Mouse (Mus musculus) heart, adult 2 months (tissue): Measurements from ENCODE around the gene Poglut1.

Experiments
- CTCF ChIP-seq: fragments of 200-600 bp; IDR thresholded peaks from 2 replicates; pipeline ENCODE4 v1.8.1; 2022; ENCODE audit warnings: antibody characterized with exemption, mild to moderate bottlenecking, moderate library complexity
- EP300 ChIP-seq: fragments of 200-500 bp; IDR thresholded peaks from 2 replicates; pipeline ENCODE4 v1.6.1; 2011; ENCODE audit warnings: low read depth, low read length, control low read depth; ENCODE audit not compliant: insufficient read depth

GRCm38 (mm10) chr16:38548000-38548399, 2.1 kb downstream of the Poglut1 start:
- TF ChIP-seq EP300 (no peak), CTCF (no peak)
